Mouse (Mus musculus): Measurements from ENCODE around the gene Gbp3.
A peak's percentile ranks its signal among the peaks of the same experiment; 100 is the strongest.

Gbp3 gene

DNA sequence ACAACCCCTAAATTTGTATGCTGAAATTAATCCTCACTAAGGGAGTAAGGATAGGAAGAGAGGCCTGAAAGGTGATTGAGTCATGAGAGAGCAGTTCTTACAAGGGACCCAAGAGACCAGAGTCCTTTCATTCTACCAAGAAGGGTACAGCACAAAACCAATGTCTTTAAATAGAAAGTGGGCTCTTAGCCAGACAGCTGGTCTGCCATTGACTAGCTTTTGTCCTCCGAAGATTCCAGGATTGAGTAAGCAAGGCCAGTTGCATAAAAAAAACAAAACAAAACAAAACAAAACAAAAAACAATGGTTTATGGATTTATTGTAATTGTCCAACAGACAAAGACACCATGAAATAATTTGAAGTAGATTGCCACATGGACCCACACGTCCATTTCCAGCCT lies 29.1 kb downstream of the Gbp3 start:
- no peak for DNase-seq (ENCODE audit: low read depth, low spot score)

DNA sequence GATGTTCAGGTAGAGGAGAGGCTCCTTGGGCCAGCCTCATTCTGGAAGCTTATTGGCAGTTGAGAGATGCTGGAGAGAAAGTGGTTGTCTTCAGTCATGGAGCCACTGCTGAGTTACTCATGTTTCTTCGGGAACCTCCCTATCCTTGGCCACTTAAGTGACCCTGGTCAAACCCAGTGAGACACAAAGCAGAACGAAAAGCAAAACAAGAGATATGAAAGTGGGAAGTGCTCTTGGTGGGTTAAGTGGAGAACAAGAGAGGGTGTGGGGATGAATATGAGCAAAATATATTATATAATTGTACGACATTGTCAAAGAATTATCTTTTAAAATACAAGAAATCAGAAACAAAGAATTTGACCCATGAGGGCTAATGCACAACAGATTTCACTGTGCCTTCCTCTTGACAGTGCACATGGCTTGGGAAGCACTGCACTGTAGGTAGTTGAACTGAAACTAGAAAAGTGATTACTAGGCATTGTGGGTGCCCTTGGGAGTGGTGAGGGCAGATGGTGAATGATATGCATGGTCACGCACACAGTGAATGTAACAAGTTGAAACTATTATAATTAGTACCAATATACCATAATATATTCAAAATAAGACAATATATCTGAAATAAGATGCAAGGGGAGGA lies 30.7 kb downstream of the Gbp3 start:
- no peak for DNase-seq (ENCODE audit: low read depth, low spot score)

DNA sequence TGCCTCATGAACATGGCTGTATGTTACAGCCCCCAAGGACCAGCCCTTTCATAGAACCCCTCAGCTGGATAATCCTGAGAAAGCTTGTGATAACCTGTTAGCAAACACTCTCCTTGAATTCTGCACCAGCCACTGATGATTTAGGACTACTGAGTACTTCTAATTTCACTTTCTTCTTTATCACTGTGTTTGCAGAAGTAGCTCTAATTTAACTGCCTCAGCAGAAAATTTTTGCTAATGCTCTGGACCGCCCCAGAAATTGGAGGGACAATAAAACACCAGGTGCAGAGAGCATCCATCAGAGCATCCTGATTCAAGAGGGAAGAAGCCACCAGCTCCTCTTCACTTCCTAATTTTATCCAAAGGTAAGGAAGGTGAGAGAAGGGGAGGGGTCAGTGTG lies 34.7 kb downstream of the Gbp3 start, which contains the start of gene Gbp2b:
Gene Gbp2b, plus strand, starts transcription at position 301 of the 400 bp plus-strand sequence.
- DNase-seq (ENCODE audit: low read depth, low spot score), result no peak

DNA sequence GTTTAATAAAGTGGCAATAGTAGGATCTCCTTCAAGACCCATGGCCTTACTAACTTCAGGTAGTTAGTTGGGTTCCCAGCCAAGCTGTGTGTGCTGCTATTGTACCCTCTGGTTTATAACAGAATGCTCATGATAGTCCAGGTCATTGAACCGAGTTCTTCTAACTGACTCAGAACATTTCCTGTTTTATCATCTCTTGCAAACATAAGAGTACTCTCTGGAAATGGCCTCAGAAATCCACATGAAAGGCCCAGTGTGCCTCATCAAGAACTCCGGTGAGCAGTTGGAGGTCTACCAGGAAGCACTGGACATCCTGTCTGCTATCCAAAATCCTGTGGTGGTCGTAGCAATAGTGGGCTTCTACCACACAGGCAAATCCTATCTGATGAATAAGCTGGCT lies 38.1 kb downstream of the Gbp3 start:
- DNase-seq (ENCODE audit: low read depth, low spot score), result no peak

DNA sequence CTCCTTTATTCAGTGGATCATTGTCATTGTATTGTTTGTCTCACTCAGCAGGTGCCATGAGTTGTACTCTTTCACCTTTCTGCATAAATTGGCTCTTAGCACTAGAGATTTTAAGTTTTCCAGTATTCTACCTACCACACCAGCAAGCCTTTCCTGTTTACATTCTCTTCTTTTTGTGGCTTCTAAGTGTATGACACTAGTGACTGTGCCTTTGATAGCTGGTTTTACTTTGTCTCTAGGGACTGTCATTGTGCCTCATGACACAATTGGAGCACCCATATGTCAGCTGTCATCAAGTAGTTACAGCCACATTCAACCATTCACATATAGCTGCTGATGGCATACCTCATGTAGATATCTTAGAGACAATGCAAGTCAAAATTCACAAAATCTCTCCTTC lies 41.8 kb downstream of the Gbp3 start:
- no peak for DNase-seq (ENCODE audit: low read depth, low spot score)

DNA sequence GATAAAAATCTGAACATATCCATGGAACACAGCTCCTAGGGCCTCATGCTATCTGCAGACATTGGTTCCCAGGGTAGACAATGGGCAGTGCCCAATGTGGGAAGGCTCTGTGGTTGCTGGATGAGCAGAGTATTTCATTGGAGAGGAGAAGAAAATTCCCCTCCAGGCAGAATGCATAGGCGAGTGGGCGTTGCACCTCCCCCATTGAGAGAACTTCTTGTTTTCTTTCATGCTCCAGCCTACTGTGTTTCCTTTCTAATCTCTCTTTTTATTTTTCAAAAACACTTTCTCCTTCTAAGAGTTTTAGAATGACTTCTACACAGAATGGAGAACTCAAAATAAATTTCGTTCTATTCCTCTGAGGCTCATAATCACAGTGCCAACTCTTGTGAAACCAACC lies 58.8 kb downstream of the Gbp3 start:
- DNase-seq (ENCODE audit: low read depth, low spot score), result peak; percentile 8

DNA sequence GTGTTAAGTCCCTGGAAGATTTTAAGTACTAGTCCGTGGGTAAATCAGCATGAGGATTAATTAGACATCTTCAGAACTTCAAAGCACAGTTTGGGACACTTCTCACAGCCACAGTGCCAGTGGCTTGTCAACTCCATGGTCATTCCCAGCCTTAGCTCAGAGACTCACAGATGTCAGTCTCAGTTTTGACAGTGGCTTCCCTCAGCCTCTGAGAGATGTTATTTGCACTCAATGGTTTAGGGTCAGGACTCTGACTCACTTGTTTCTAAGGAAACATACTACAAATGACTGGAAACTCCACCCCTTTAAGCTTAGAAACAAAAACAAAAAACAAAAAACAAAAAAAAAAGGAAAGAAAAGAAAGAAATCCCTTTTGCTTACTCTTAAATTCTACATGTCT lies 59.8 kb downstream of the Gbp3 start:
- no peak for DNase-seq (ENCODE audit: low read depth, low spot score)

DNA sequence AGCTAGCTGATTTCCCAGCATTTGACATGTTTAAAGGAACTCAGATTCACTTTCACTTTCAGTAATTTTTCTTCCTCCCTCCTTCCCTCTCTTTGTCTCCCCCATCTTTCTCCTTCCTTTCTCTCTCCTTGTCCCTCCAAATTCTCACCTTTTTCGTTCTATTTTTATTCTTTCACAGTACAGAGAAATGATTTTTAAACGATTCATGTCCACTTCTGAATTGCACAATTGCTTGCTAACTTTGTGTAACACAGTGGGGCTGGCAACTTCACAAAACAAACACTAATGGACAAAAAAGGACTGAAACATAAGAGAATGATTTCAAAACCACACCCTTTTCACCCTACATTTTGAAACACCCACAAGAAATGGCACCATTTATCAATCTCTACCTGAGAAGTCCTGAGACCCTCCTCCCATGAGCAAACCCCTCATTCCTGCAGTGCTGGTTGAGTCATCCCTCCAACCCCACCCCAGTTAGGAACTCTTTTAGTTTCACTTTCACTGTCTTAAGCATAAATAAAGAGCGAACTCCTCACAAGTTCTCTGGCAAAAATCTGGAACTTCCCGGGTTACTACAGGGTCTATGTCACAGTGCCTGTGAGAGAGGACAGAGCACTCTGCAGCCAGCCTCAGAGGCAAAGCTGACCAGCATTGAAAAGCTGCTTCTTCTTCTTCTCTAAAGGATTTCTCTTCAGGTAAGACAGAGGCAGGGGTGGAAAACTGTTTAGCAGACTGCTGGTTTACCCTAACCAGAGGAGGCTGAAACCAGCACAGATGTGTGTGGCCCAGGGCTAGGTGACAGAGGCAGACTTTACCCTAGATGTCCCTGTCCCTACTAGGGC lies 60.5 kb downstream of the Gbp3 start, which contains the start of gene Gbp2:
Gene Gbp2, plus strand, starts transcription at position 492 of the 845 bp plus-strand sequence.
- no peak for DNase-seq (ENCODE audit: low read depth, low spot score)

DNA sequence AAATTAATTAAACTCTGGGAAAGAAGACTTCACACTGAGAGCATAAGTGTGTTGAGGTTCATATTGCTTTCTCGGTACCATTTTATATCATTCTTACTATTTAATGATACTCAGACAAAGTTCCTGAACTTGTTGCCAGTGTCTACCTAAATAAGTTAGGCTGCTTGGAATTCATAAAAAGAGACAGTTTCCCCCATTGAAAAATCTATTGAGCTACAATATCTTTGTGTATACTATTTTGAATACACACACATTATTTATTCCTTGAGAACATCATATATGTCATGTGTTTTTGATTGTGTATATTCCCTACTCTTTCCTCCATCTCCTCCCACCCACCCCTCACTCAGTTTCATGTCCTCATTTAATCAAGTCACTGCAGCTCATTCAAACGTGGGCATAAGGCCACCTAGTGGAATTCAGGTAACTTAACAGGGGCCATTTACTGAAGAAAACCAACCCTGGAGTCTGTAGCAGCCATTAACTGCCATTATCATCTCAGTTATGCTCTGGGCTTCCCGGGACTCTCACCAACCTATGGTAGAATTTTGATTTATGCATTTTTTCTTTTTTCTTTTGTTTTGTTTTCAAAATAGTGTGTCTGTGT lies 61.2 kb downstream of the Gbp3 start:
- DNase-seq (ENCODE audit: low read depth, low spot score), result peak; percentile 7

All from brain, adult 2 months (tissue).